Mouse (Mus musculus) left cerebral cortex, postnatal 14 days (tissue): ENCODE data around the gene Prickle2. TPM values are rescaled to one million over a fixed set of nuclear protein-coding genes. Genes with fewer than 3 reads are reported as not detected.

Experiments
- DNase-seq, 2 experiments: peaks; one replicate each; pipeline ENCODE4 v3.0.0; 2021 to 2022; ENCODE audit warnings: low spot score in 2 of 2, mixed read lengths in 1 of 2
- intact Hi-C: fragments of 180-260 bp; cut with DNase I; formaldehyde crosslinking; loops from one replicate; pipeline ENCODE4 v1.15.1; 2025
- total RNA-seq, 2 experiments: library from RNA; stranded (reverse); gene quantifications; 2 replicates each; pipeline ENCODE4 v1.2.3; 2021

Gene Prickle2
- total RNA-seq, 2 experiments from 2014 or later, result 184 to 211 TPM

GRCm38 (mm10) chr6:92674394-92674925 lies 31.5 kb downstream of the Prickle2 start:
- intact Hi-C loops, result no loop called here
- DNase-seq, result no peak

DNA sequence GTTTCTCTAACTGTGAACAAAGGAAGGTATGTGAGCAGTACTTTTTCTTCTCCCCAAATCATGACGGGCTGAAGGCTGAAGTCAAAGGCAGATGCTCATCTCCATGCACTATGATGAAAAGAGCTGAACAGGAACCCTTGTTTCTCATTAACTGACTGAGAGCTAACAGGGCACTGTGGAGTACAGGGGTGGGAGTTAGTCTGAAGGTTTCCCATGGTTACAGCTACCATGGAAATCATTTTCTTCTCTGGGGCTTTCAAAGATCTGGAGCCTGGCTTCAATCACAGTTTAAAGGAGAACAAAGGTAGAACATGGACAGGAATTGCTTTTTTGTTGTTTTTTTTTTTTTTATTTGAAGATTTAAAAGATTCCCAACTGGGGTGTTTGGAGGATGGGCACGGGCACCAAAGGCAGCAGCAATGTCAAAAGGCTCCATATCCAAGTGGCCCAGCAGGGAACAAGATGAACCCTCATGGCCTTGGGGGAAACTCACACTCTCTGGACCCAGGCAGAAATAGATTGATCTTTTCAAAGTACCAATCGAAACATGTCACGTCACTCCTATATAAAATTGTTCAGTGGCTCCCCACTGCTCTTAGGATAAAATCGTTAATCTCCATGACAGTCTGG lies 35.3 kb downstream of the Prickle2 start:
- DNase-seq, result peak in 1 of 2 experiments; percentile 40
- intact Hi-C loops, result no loop called here

DNA sequence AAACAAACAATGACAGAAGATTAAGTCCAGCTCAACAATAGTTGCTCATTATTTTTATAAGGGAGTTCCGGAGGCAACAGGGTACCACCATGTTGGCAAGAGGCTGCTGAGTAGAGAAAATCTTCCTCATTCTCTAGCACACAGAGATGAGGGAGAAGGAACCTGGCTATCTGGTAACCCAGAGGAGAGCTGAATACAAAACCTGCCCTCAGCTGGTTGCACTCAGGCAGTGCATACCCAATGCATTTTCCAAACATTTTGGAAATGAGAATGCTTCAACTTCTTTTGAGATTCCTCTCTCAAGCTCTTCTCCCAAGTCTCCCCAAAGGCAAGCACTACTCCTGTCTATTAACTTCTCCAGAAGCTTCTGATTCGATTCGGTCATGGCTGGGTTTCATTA lies 36.3 kb downstream of the Prickle2 start:
- DNase-seq, result no peak
- intact Hi-C loops, result loop anchor here (5.0 to 10.0 kb wide), 4 partner anchors 137 to 382 kb away; no protein-coding TSS in a partner anchor

GRCm38 (mm10) chr6:92667544-92667943 lies 38.4 kb downstream of the Prickle2 start:
- intact Hi-C loops, result loop anchor here (5.0 to 10.0 kb wide), 4 partner anchors 135 to 380 kb away; no protein-coding TSS in a partner anchor
- DNase-seq, result no peak

DNA sequence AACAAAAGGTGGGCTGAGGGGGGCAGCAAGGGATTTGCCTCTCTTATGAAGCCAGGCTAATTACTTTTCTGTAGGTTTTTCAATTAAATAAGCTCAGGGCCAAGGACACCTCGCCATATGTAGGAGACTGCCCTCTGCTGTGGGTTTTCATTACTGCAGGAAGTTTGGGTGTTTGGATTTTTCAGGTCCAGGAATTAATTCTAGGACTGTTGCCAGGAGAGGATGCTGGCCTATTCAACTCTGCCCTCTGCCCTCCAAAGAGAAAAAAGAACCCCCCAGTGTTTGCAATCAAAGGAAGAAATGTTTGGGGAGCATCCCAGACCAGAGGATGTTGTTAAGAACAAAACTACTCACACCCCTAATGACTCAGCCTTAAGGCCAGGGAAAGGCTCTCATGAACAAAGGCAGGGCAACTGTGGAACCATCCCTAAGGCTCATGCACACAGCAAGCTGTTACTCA lies 40.4 kb downstream of the Prickle2 start:
- intact Hi-C loops, result loop anchor here (2.0 to 10.0 kb wide), 5 partner anchors 133 to 378 kb away; no protein-coding TSS in a partner anchor
- peak; percentile 81 to 89 for DNase-seq

DNA sequence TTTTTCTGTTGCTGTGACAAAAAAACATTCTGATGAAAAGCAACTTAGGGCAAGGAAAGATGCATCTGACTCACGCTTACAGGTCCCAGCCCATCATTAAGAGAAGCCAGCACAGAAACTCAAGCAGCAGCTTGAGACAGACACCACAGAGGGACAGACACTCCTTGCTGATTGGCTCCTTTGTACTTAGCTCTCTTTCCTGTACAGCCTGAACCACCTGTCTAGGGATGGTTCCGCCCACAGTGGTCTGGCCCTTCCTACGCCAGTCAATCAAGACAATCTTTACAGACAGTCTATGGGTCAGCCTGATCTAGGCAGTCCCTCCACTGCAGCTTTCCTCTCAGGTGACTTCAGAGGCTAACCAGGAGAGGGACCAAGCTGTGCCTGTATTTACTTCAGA lies 42.1 kb downstream of the Prickle2 start:
- peak; percentile 41 to 44 for DNase-seq
- intact Hi-C loops, result loop anchor here (2.0 to 10.0 kb wide), 5 partner anchors 57 to 269 kb away; no protein-coding TSS in a partner anchor

- intact Hi-C loops, result loop anchor here (5.0 to 10.0 kb wide), 4 partner anchors 56 to 269 kb away; no protein-coding TSS in a partner anchor
- peak; percentile 52 to 86 for DNase-seq
Observed at GRCm38 (mm10) chr6:92663433-92663832, 42.5 kb downstream of the Prickle2 start.

DNA sequence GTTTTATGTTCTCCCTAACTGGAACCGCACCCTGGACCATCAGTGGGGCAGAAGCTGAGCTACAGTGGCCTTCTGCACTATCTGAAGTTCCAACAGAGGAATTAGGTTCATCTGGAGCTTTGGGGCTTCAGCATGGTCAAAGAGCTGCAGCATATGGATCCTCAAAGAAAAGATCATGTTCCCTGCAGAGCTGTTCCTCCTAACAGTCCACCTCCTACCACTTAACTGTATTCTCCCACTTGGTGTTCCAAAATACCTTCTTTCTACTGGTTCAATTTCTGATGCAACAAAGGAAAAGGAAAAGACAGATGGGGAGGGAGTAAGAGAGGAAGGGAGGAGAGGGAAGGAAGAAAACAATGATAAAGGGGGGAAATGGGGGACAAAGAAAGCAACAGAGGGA lies 56.9 kb downstream of the Prickle2 start:
- DNase-seq, result no peak
- intact Hi-C loops, result no loop called here

GRCm38 (mm10) chr6:92648571-92648970 lies 57.4 kb downstream of the Prickle2 start:
- intact Hi-C loops, result no loop called here
- no peak for DNase-seq

- intact Hi-C loops, result no loop called here
- no peak for DNase-seq
Observed at GRCm38 (mm10) chr6:92642929-92643328, 63.0 kb downstream of the Prickle2 start.

- intact Hi-C loops, result no loop called here
Observed at GRCm38 (mm10) chr6:92641956-92642355, 64.0 kb downstream of the Prickle2 start.

GRCm38 (mm10) chr6:92640896-92641295 lies 65.1 kb downstream of the Prickle2 start:
- intact Hi-C loops, result no loop called here
- peak in 1 of 2 experiments; percentile 56 for DNase-seq

More at GRCm38 (mm10) chr6:92641956-92642355, 64.0 kb downstream of the Prickle2 start:
- DNase-seq, result no peak

DNA sequence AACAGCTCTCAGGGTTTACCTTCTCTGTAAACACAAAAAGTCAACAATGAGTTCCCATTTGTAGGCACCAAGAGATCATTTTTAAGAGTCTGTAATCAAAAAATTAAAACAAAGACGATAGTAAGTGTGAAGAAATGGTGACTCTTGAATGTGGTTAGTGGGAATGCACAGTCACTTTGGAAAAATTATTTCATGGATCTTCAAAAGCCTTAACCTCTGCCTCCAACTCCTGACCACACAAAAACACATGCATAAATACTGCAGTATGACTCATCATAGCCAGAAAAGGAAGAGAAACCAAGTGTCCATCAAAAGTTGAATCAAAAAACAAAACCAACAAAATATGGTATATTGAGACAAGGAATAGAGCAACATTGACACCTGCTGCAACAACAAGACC lies 69.5 kb downstream of the Prickle2 start:
- intact Hi-C loops, result no loop called here
- no peak for DNase-seq

GRCm38 (mm10) chr6:92634876-92635468 lies 71.0 kb downstream of the Prickle2 start:
- DNase-seq, result no peak
- intact Hi-C loops, result no loop called here

DNA sequence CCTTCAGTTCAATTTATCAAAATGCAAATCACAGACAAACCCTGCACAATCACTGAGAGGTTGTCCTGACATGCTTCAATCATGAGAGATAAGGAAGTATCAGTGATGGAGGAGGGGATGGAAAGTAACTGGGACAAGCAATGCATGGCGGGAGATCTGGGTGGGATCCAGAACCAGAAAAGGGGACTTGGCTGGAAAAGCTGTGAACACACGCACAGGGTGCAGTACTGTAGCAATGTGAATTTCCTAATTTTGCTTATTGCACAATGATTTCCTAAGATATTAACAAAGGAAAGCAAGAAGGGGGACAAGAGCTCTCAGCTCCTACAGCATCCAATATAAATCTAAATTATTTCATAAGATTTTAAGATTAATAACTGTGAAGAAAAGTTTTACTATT lies 75.0 kb downstream of the Prickle2 start:
- no peak for DNase-seq
- intact Hi-C loops, result no loop called here

GRCm38 (mm10) chr6:92627711-92628110 lies 78.2 kb downstream of the Prickle2 start:
- intact Hi-C loops, result no loop called here
- no peak for DNase-seq

DNA sequence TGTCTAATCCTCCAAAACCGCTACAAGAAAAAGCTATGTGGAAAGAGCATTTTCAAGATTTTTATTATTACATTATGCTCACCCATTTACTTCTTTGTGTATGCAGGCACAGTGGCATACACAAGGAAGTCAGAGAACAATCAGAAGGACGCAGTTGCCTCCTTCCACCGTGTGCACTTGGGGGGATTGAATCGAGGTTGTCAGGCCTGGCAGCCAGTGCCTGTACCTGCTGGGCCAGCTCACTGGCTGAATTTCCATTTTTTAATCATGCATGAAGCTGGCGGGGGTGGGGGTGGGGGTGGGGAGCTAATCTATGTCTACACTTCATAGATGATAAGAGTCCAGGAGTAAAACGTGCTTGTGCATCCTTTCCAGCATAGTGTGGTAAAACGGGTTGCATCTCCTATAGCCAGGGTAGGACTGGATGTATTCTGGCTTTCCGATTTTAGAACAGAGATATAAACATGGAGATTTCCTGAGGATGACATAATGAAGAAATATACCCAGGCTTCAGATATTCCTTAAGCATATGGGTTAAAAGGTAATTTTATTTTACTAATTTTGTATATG lies 78.8 kb downstream of the Prickle2 start:
- intact Hi-C loops, result no loop called here
- no peak for DNase-seq

DNA sequence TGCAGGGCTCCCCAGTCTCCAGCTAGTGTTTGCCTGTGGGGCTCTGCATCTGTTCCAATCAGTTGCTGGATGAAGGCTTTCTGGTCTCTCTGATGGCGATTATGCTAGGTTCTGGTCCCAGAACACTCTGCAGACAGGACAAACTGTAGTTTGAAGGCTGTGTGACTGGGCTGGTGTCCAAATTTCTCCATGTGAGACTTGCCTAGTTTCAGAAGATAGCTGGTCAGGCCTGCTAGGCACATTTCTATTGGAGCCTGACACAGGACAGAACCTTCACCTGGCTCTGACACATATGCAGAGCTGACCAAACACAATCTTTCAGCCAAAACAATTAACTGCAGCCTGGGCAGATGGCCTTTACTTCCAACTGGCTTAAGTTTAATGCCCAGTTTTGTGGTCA lies 80.0 kb downstream of the Prickle2 start:
- intact Hi-C loops, result no loop called here
- no peak for DNase-seq

DNA sequence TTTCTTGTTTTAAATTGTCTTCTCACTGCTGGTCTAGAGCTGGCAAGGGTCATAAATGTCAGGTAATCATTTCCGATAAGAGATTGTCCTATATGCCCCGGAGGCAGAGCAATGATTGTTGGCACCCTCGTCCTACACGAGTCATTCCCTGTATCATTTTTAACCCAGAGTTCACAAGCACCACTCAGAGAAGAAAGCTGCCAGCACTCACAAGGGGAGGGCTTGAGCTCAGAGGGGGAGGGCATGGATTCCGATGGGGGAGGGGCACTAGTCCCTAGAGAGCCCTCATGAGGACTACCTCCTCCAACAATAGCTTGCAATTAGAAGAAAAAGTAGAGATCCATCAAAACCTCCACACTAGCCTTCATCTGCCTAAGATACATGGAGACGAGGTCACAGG lies 81.6 kb downstream of the Prickle2 start:
- DNase-seq, result no peak
- intact Hi-C loops, result no loop called here

DNA sequence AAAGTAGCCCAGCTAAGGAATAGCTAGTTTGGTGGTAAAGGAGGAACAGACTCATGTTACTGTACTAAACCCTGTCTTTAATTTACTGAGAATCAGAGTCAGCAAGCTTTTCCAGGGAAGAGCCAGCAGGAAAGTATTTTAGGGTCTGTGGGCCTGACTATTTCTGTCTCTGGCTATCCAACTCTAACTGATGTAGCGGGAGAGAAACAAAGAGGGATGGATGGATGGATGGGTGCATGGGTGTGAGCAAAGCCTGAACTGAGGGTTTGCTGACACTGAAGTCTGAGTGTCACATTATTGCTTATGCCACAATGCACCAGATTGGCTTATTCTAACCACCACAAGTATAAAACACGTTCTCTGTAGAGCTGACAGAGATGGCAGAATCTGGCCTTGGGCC lies 88.8 kb downstream of the Prickle2 start:
- DNase-seq, result no peak
- intact Hi-C loops, result no loop called here
